In genomic region chr17:24191481-24191880, GRCm38 (mm10) we compare ENCODE assay signal across 29 mouse cellular contexts. TPM values are rescaled to one million over a fixed set of nuclear protein-coding genes. Genes with fewer than 3 reads are reported as not detected.
A peak's percentile ranks its signal among the peaks of the same experiment; 100 is the strongest.
DNase-seq lines count a peak whose midpoint lies in the region; ATAC-seq and TF ChIP-seq lines count a peak whose summit lies in the region.
"Had no signal": no experiment of that assay in that cellular context is flagged by ENCODE, and none has a peak within 500 bp of the region (broad histone marks: within the 10 kb centered on the region; RNA-seq: fewer than 3 reads in every experiment).

No protein-coding gene starts in this region.

- no peak overlapping the region for H3K4me3 ChIP-seq in heart, embryonic 14.5 days (ENCODE audit: control insufficient read depth in 1 of 2, insufficient read depth in 1 of 2, low read depth in 1 of 2, low read length in 2 of 2)
- H3K4me3 ChIP-seq in heart, embryonic 10.5 days = no peak overlapping the region
- H3K4me3 ChIP-seq in liver, postnatal 0 days (ENCODE audit: low read depth, low read length) = no peak overlapping the region
- H3K4me3 ChIP-seq: embryonic facial prominence, embryonic 12.5 days; forebrain, embryonic 10.5 days; forebrain, embryonic 15.5 days; midbrain, embryonic 10.5 days; midbrain, embryonic 15.5 days; neural tube, embryonic 15.5 days; stomach, embryonic 15.5 days had no signal

- no peaks in the 10 kb centered on the region for H3K27me3 ChIP-seq in heart, embryonic 14.5 days (ENCODE audit: control insufficient read depth, insufficient read depth, low read length)
- H3K27me3 ChIP-seq in heart, embryonic 10.5 days (ENCODE audit: insufficient read depth, poor library complexity, severe bottlenecking) = no peaks in the 10 kb centered on the region
- no peaks in the 10 kb centered on the region for H3K27me3 ChIP-seq in liver, postnatal 0 days (ENCODE audit: insufficient read depth, low read length)
- H3K27me3 ChIP-seq: embryonic facial prominence, embryonic 12.5 days; forebrain, embryonic 15.5 days; midbrain, embryonic 15.5 days; neural tube, embryonic 15.5 days; Patski; stomach, embryonic 15.5 days had no signal

- TF ChIP-seq EP300 in liver, postnatal 0 days (IDR thresholded peaks at IDR 0.05; ENCODE audit: low read depth) = no peak

- WGBS in heart, embryonic 14.5 days = 65% methylated on average over 4 of the region's 4 CpGs
- 71% methylated on average over 4 of the region's 4 CpGs for WGBS in heart, embryonic 10.5 days
- WGBS in liver, postnatal 0 days (ENCODE audit: insufficient replicate concordance) = 72% methylated on average over 4 of the region's 4 CpGs

- H3K4me1 ChIP-seq in heart, embryonic 14.5 days (ENCODE audit: control insufficient read depth in 2 of 2, insufficient read depth in 2 of 2, low read length in 2 of 2) = peaks cover 21 to 28% of the 10 kb centered on the region in 2 experiments
- peaks cover 41% of the 10 kb centered on the region for H3K4me1 ChIP-seq in heart, embryonic 10.5 days
- peaks cover 35% of the 10 kb centered on the region for H3K4me1 ChIP-seq in liver, postnatal 0 days (ENCODE audit: insufficient read depth)
- H3K4me1 ChIP-seq: forebrain, embryonic 15.5 days; midbrain, embryonic 15.5 days; neural tube, embryonic 15.5 days; stomach, embryonic 15.5 days had no signal

- no peaks in the 10 kb centered on the region for H3K9me3 ChIP-seq in heart, embryonic 14.5 days (ENCODE audit: control insufficient read depth, low read length)
- no peaks in the 10 kb centered on the region for H3K9me3 ChIP-seq in heart, embryonic 10.5 days
- no peaks in the 10 kb centered on the region for H3K9me3 ChIP-seq in liver, postnatal 0 days (ENCODE audit: low read length)
- H3K9me3 ChIP-seq: embryonic facial prominence, embryonic 12.5 days; forebrain, embryonic 10.5 days; forebrain, embryonic 15.5 days; midbrain, embryonic 10.5 days; midbrain, embryonic 15.5 days; neural tube, embryonic 15.5 days; stomach, embryonic 15.5 days had no signal

- H3K4me2 ChIP-seq in heart, embryonic 14.5 days (ENCODE audit: low read length) = no peak overlapping the region
- no peak overlapping the region for H3K4me2 ChIP-seq in liver, postnatal 0 days (ENCODE audit: low read depth, low read length)
- H3K4me2 ChIP-seq: embryonic facial prominence, embryonic 12.5 days; forebrain, embryonic 15.5 days; hindbrain, embryonic 14.5 days; midbrain, embryonic 15.5 days; neural tube, embryonic 15.5 days; stomach, embryonic 15.5 days had no signal

- no peak for ATAC-seq in heart, embryonic 14.5 days (ENCODE audit: insufficient number of reproducible peaks, insufficient read depth, low FRiP score, low read depth)
- no peak for ATAC-seq in liver, postnatal 0 days
- ATAC-seq: forebrain, embryonic 15.5 days; intestine, postnatal 0 days; midbrain, embryonic 15.5 days; Patski had no signal

- H3K9ac ChIP-seq in heart, embryonic 14.5 days (ENCODE audit: low read length) = peak overlapping the region; percentile 41; the same call in 1 of the 2 replicates
- no peak overlapping the region for H3K9ac ChIP-seq in liver, postnatal 0 days (replicated peaks)
- H3K9ac ChIP-seq: embryonic facial prominence, embryonic 12.5 days; forebrain, embryonic 15.5 days; hindbrain, embryonic 14.5 days; midbrain, embryonic 15.5 days; neural tube, embryonic 15.5 days; stomach, embryonic 15.5 days had no signal

- DNase-seq in gastrocnemius, adult 18-20 months (ENCODE audit: low spot score) = peak; percentile 60
- DNase-seq in gastrocnemius, postnatal 36 days = no peak
- DNase-seq in heart, embryonic 10.5 days (ENCODE audit: low spot score) = no peak
- DNase-seq in 416B (ENCODE audit: low read depth) = peak; percentile 47
- DNase-seq in liver, postnatal 0 days = no peak
- no peak for DNase-seq in c-Kit-positive CD71-positive TER-119-positive erythroid progenitor cells, embryonic 14.5 days (ENCODE audit: low spot score)
- no peak for DNase-seq in adrenal gland, adult 2 months
- DNase-seq: adrenal gland, postnatal 14 days; cerebellum, adult 2 months; cerebellum, postnatal 25 days; gastrocnemius, postnatal 10 days; kidney, adult 9 months; kidney, postnatal 14 days; lung, adult 2 months; lung, postnatal 10 days; retina, postnatal 1 day; right cerebral cortex, postnatal 14 days had no signal

- peak overlapping the region in 1 of 2 experiments; percentile 53; a peak in 1 of 4 replicates for H3K27ac ChIP-seq in heart, embryonic 14.5 days (replicated peaks in 1 of 2; ENCODE audit: control insufficient read depth in 1 of 2, insufficient read depth in 1 of 2, low read depth in 2 of 2, low read length in 2 of 2)
- no peak overlapping the region for H3K27ac ChIP-seq in heart, embryonic 10.5 days
- H3K27ac ChIP-seq in liver, postnatal 0 days (ENCODE audit: low read depth) = peak overlapping the region; percentile 44; the same call in 1 of the 2 replicates
- H3K27ac ChIP-seq: embryonic facial prominence, embryonic 12.5 days; forebrain, embryonic 10.5 days; forebrain, embryonic 15.5 days; hindbrain, embryonic 14.5 days; macrophage; midbrain, embryonic 10.5 days; midbrain, embryonic 15.5 days; neural tube, embryonic 15.5 days; stomach, embryonic 15.5 days had no signal

- H3K36me3 ChIP-seq in heart, embryonic 14.5 days (ENCODE audit: control insufficient read depth, insufficient read depth, low read length) = no peaks in the 10 kb centered on the region
- peaks cover 10% of the 10 kb centered on the region; the same call in 1 of the 2 replicates for H3K36me3 ChIP-seq in heart, embryonic 10.5 days
- H3K36me3 ChIP-seq in liver, postnatal 0 days (replicated peaks; ENCODE audit: insufficient read depth, low read length) = peaks cover 20% of the 10 kb centered on the region
- H3K36me3 ChIP-seq: forebrain, embryonic 15.5 days; stomach, embryonic 15.5 days had no signal

- intact Hi-C loops in gastrocnemius, postnatal 36 days (cut with DNase I) = no loop called here

- TF ChIP-seq CTCF in liver, postnatal 0 days (IDR thresholded peaks at IDR 0.05; ENCODE audit: low read depth) = no peak

RNA-seq across cellular contexts. Expression of gene Tbc1d24, which starts 13.9 kb away (rescaled TPM):
- total RNA-seq in gastrocnemius, adult 18-20 months (2021) = 1 to 10 TPM; 4.2 to 5.5 TPM
- total RNA-seq in gastrocnemius, postnatal 36 days (2021) = 1 to 10 TPM; 2.9 to 4.4 TPM
- polyA plus RNA-seq in heart, embryonic 14.5 days (2014; fragmentation: Nextera tagmentation; extraction: Ambion mirVana) = 4.3 and 4.5 TPM in 2 replicates
- 5.3 TPM in 2 replicates for polyA plus RNA-seq in heart, embryonic 10.5 days (2016; fragmentation: Nextera tagmentation; extraction: Ambion mirVana)
- polyA plus RNA-seq in liver, postnatal 0 days (2015; fragmentation: Nextera tagmentation; extraction: Ambion mirVana) = 2.0 and 4.2 TPM in 2 replicates
- total RNA-seq in adrenal gland, adult 2 months (2021) = 10 to 100 TPM; 13.4 to 17.1 TPM
- polyA plus RNA-seq in adrenal gland, adult 2 months (2012; rRNA removed) = 24.6 and 33.5 TPM in 2 replicates

RNA-seq across cellular contexts. Expression of gene Ntn3, which starts 17.9 kb away (rescaled TPM):
- total RNA-seq in gastrocnemius, adult 18-20 months (2021) = under 1 TPM; 0.21 to 0.31 TPM
- under 1 TPM; 0.33 to 0.35 TPM for total RNA-seq in gastrocnemius, postnatal 36 days (2021)
- polyA plus RNA-seq in heart, embryonic 14.5 days (2014; fragmentation: Nextera tagmentation; extraction: Ambion mirVana) = 1.3 and 1.6 TPM in 2 replicates
- polyA plus RNA-seq in heart, embryonic 10.5 days (2016; fragmentation: Nextera tagmentation; extraction: Ambion mirVana) = 1.9 and 3.6 TPM in 2 replicates
- 0.37 and 0.45 TPM in 2 replicates for polyA plus RNA-seq in liver, postnatal 0 days (2015; fragmentation: Nextera tagmentation; extraction: Ambion mirVana)
- 1 to 10 TPM; 1.4 to 2.4 TPM for total RNA-seq in adrenal gland, adult 2 months (2021)
- 7.4 and 8.8 TPM in 2 replicates for polyA plus RNA-seq in adrenal gland, adult 2 months (2012; rRNA removed)
- polyA plus RNA-seq: macrophage had no signal

RNA-seq across cellular contexts. Expression of gene Atp6v0c, which starts 22.0 kb away (rescaled TPM):
- 100 to 1,000 TPM; 151 to 164 TPM for total RNA-seq in gastrocnemius, adult 18-20 months (2021)
- 100 to 1,000 TPM; 142 to 153 TPM for total RNA-seq in gastrocnemius, postnatal 36 days (2021)
- polyA plus RNA-seq in heart, embryonic 14.5 days (2014; fragmentation: Nextera tagmentation; extraction: Ambion mirVana) = 581 and 616 TPM in 2 replicates
- polyA plus RNA-seq in heart, embryonic 10.5 days (2016; fragmentation: Nextera tagmentation; extraction: Ambion mirVana) = 538 and 598 TPM in 2 replicates
- 422 and 445 TPM in 2 replicates for polyA plus RNA-seq in liver, postnatal 0 days (2015; fragmentation: Nextera tagmentation; extraction: Ambion mirVana)
- 100 to 1,000 TPM; 476 to 493 TPM for total RNA-seq in adrenal gland, adult 2 months (2021)
- 1,190 and 1,565 TPM in 2 replicates for polyA plus RNA-seq in adrenal gland, adult 2 months (2012; rRNA removed)

RNA-seq across cellular contexts. Expression of gene Amdhd2, which starts 27.9 kb away (rescaled TPM):
- 1 to 10 TPM; 9.1 to 9.2 TPM for total RNA-seq in gastrocnemius, adult 18-20 months (2021)
- total RNA-seq in gastrocnemius, postnatal 36 days (2021) = 10 to 100 TPM in 1 of 2 experiments, 1 to 10 TPM in 1; 8.4 to 10.4 TPM
- 23.6 and 26.0 TPM in 2 replicates for polyA plus RNA-seq in heart, embryonic 14.5 days (2014; fragmentation: Nextera tagmentation; extraction: Ambion mirVana)
- 40.0 and 44.5 TPM in 2 replicates for polyA plus RNA-seq in heart, embryonic 10.5 days (2016; fragmentation: Nextera tagmentation; extraction: Ambion mirVana)
- 18.5 and 20.0 TPM in 2 replicates for polyA plus RNA-seq in liver, postnatal 0 days (2015; fragmentation: Nextera tagmentation; extraction: Ambion mirVana)
- 10 to 100 TPM; 30.1 to 42.1 TPM for total RNA-seq in adrenal gland, adult 2 months (2021)
- polyA plus RNA-seq in adrenal gland, adult 2 months (2012; rRNA removed) = 68.4 and 71.3 TPM in 2 replicates

RNA-seq across cellular contexts. Expression of gene Tedc2, which starts 29.2 kb away (rescaled TPM):
- total RNA-seq in gastrocnemius, adult 18-20 months (2021) = 1 to 10 TPM; 1.2 to 1.5 TPM
- 1 to 10 TPM in 1 of 2 experiments, under 1 TPM in 1; 0.96 to 1.1 TPM for total RNA-seq in gastrocnemius, postnatal 36 days (2021)
- polyA plus RNA-seq in heart, embryonic 14.5 days (2014; fragmentation: Nextera tagmentation; extraction: Ambion mirVana) = 5.2 and 5.4 TPM in 2 replicates
- polyA plus RNA-seq in heart, embryonic 10.5 days (2016; fragmentation: Nextera tagmentation; extraction: Ambion mirVana) = 9.9 and 10.0 TPM in 2 replicates
- 6.7 and 7.4 TPM in 2 replicates for polyA plus RNA-seq in liver, postnatal 0 days (2015; fragmentation: Nextera tagmentation; extraction: Ambion mirVana)
- 1 to 10 TPM; 7.0 to 7.6 TPM for total RNA-seq in adrenal gland, adult 2 months (2021)
- 7.5 and 7.8 TPM in 2 replicates for polyA plus RNA-seq in adrenal gland, adult 2 months (2012; rRNA removed)

Comparison
In these comparisons a context has a peak if more than half of its experiments do, and no peak if none do; other contexts are left out.
1. DNase-seq: peak in gastrocnemius, adult 18-20 months (single experiment) and 416B (single experiment); none in gastrocnemius, postnatal 36 days (0 of 2), heart, embryonic 10.5 days (single experiment), liver, postnatal 0 days (single experiment), c-Kit-positive CD71-positive TER-119-positive erythroid progenitor cells, embryonic 14.5 days (single experiment) and adrenal gland, adult 2 months (single experiment).